Mouse (Mus musculus) retina, adult 2 months (tissue): Measurements from ENCODE around the gene Chchd6.
A peak's percentile ranks its signal among the peaks of the same experiment; 100 is the strongest.

Experiments
- DNase-seq: peaks from one replicate; pipeline ENCODE4 v3.0.0-alpha.2; 2012; ENCODE audit warnings: low read depth, low spot score

Chchd6 gene

GRCm38 (mm10) chr6:89595018-89595776 is at the start of gene Chchd6:
Chchd6 (minus strand) TSS chr6:89595652.
- peak; percentile 87 for DNase-seq

GRCm38 (mm10) chr6:89644271-89645075 is 49.0 kb upstream of the Chchd6 start:
- peak; percentile 61 for DNase-seq

GRCm38 (mm10) chr6:89643798-89644270 is 48.4 kb upstream of the Chchd6 start, which contains the start of gene Txnrd3:
Txnrd3 (plus strand) TSS chr6:89643988.
- DNase-seq, result peak; percentile 74

- DNase-seq, result no peak
Observed at GRCm38 (mm10) chr6:89639025-89639424, 43.6 kb upstream of the Chchd6 start.

GRCm38 (mm10) chr6:89637977-89638376 is 42.5 kb upstream of the Chchd6 start:
- DNase-seq, result no peak

- no peak for DNase-seq
Observed at GRCm38 (mm10) chr6:89634400-89634799, 38.9 kb upstream of the Chchd6 start.

GRCm38 (mm10) chr6:89633115-89633514 is 37.7 kb upstream of the Chchd6 start:
- DNase-seq, result no peak

GRCm38 (mm10) chr6:89631809-89632562 is 36.5 kb upstream of the Chchd6 start:
- peak; percentile 37 for DNase-seq

- DNase-seq, result no peak
Observed at GRCm38 (mm10) chr6:89628045-89628785, 32.8 kb upstream of the Chchd6 start.

- no peak for DNase-seq
Observed at GRCm38 (mm10) chr6:89622647-89623046, 27.2 kb upstream of the Chchd6 start.

GRCm38 (mm10) chr6:89615373-89615755 is 19.9 kb upstream of the Chchd6 start:
- DNase-seq, result no peak

GRCm38 (mm10) chr6:89614596-89615372 is 19.3 kb upstream of the Chchd6 start:
- DNase-seq, result no peak

GRCm38 (mm10) chr6:89614107-89614471 is 18.6 kb upstream of the Chchd6 start:
- no peak for DNase-seq

GRCm38 (mm10) chr6:89613336-89614106 is 18.1 kb upstream of the Chchd6 start:
- no peak for DNase-seq

GRCm38 (mm10) chr6:89607999-89608398 is 12.5 kb upstream of the Chchd6 start:
- DNase-seq, result no peak

- no peak for DNase-seq
Observed at GRCm38 (mm10) chr6:89606096-89606495, 10.6 kb upstream of the Chchd6 start.

GRCm38 (mm10) chr6:89596510-89596909 is 1.1 kb upstream of the Chchd6 start:
- no peak for DNase-seq

GRCm38 (mm10) chr6:89595777-89596146 is 310 bp upstream of the Chchd6 start:
- no peak for DNase-seq

- no peak for DNase-seq
Observed at GRCm38 (mm10) chr6:89592016-89592415, 3.4 kb downstream of the Chchd6 start.

GRCm38 (mm10) chr6:89591531-89591930 is 3.9 kb downstream of the Chchd6 start:
- no peak for DNase-seq
